ENCODE assay signal across 8 mouse cellular contexts in genomic region chr6:143141624-143142592, GRCm38 (mm10). TPM values are rescaled to one million over a fixed set of nuclear protein-coding genes. Genes with fewer than 3 reads are reported as not detected.
DNase-seq lines count a peak whose midpoint lies in the region; ATAC-seq and TF ChIP-seq lines count a peak whose summit lies in the region.
"Not testable (repeated sequence)": the region's sequence is repeated elsewhere in the genome, so short reads cannot be mapped to it uniquely, and the experiment has no call there.

No protein-coding gene starts in this region.

- H3K36me3 ChIP-seq in intestine, embryonic 15.5 days; kidney, postnatal 0 days (ENCODE audit: insufficient read depth, low read length); small intestine, adult 2 months (ENCODE audit: control insufficient read depth, insufficient read depth, low read length): not testable (repeated sequence)

- not testable (repeated sequence) for TF ChIP-seq POLR2A in small intestine, adult 2 months (IDR thresholded peaks at IDR 0.05; ENCODE audit: low read depth, low read length)

- WGBS in intestine, embryonic 15.5 days = 71% methylated on average over 10 of the region's 10 CpGs
- WGBS in kidney, postnatal 0 days = 73% methylated on average over 10 of the region's 10 CpGs
- WGBS in small intestine, adult 2 months = 54% methylated on average over 10 of the region's 10 CpGs

- not testable (repeated sequence) for H3K4me3 ChIP-seq in intestine, embryonic 15.5 days (replicated peaks); kidney, postnatal 0 days (replicated peaks; ENCODE audit: low read depth, low read length); small intestine, adult 2 months (ENCODE audit: low read depth, low read length)

- not testable (repeated sequence) for H3K4me2 ChIP-seq in intestine, embryonic 15.5 days (replicated peaks); kidney, postnatal 0 days (ENCODE audit: low read length)

- DNase-seq in ES-CJ7 (ENCODE audit: low read depth, low spot score) (peak; percentile 100), WW6 (ENCODE audit: low read depth, low spot score) (peak; percentile 92)
- DNase-seq in kidney, adult 11 months = peak; percentile 69
- peak; percentile 57 to 77 for DNase-seq in kidney, adult 8-10 months
- DNase-seq in kidney, postnatal 0 days (ENCODE audit: low spot score) = not testable (repeated sequence)
- DNase-seq in kidney, postnatal 36 days = peak; percentile 58 to 82

- not testable (repeated sequence) for H3K27me3 ChIP-seq in intestine, embryonic 15.5 days (replicated peaks); kidney, postnatal 0 days (ENCODE audit: insufficient read depth, low read length); small intestine, adult 2 months (ENCODE audit: control insufficient read depth, insufficient read depth, low read length)

- H3K9ac ChIP-seq in intestine, embryonic 15.5 days; kidney, postnatal 0 days (ENCODE audit: low read depth, low read length): not testable (repeated sequence)

- not testable (repeated sequence) for H3K27ac ChIP-seq in intestine, embryonic 15.5 days; kidney, postnatal 0 days
- H3K27ac ChIP-seq in small intestine, adult 2 months (ENCODE audit: insufficient read depth, low read depth, low read length) = peak overlapping the region; percentile 81

- peak; percentile 78 for ATAC-seq in intestine, embryonic 15.5 days
- ATAC-seq in kidney, postnatal 0 days (replicated peaks; ENCODE audit: low FRiP score, low read depth) = peak; percentile 47

- H3K4me1 ChIP-seq in intestine, embryonic 15.5 days (replicated peaks); kidney, postnatal 0 days (replicated peaks; ENCODE audit: insufficient read depth, low read length): not testable (repeated sequence)
- peaks cover 11% of the 10 kb centered on the region; the same call in 1 of the 2 replicates for H3K4me1 ChIP-seq in small intestine, adult 2 months (ENCODE audit: control insufficient read depth, insufficient read depth, insufficient read length, low read length)

- not testable (repeated sequence) for H3K9me3 ChIP-seq in intestine, embryonic 15.5 days; kidney, postnatal 0 days (replicated peaks; ENCODE audit: low read length)

- TF ChIP-seq CTCF in kidney, postnatal 0 days (IDR thresholded peaks at IDR 0.05; ENCODE audit: low read depth); small intestine, adult 2 months (IDR thresholded peaks at IDR 0.05; ENCODE audit: extremely low read depth, insufficient read length, insufficient replicate concordance, low read depth, low read length): not testable (repeated sequence)

RNA-seq across cellular contexts. Expression of gene Etnk1, which starts 25.1 kb away (rescaled TPM):
- polyA plus RNA-seq in intestine, embryonic 15.5 days (2015; fragmentation: Nextera tagmentation; extraction: Ambion mirVana) = 17.9 and 18.6 TPM in 2 replicates
- 35.9 and 36.6 TPM in 2 replicates for polyA plus RNA-seq in kidney, postnatal 0 days (2015; fragmentation: Nextera tagmentation; extraction: Ambion mirVana)
- 65.2 and 77.7 TPM in 2 replicates for polyA plus RNA-seq in small intestine, adult 2 months (2012; rRNA removed)

RNA-seq across cellular contexts. Expression of gene C2cd5, which starts 42.0 kb away (rescaled TPM):
- polyA plus RNA-seq in intestine, embryonic 15.5 days (2015; fragmentation: Nextera tagmentation; extraction: Ambion mirVana) = 19.8 and 22.0 TPM in 2 replicates
- polyA plus RNA-seq in kidney, postnatal 0 days (2015; fragmentation: Nextera tagmentation; extraction: Ambion mirVana) = 19.1 and 20.5 TPM in 2 replicates
- polyA plus RNA-seq in small intestine, adult 2 months (2012; rRNA removed) = 5.8 and 15.9 TPM in 2 replicates
